Mouse (Mus musculus): Measurements from ENCODE around the gene Clca3a1.

GRCm38 (mm10) chr3:144697942-144698341, 62.8 kb downstream of the Clca3a1 start:
- TF ChIP-seq CTCF (IDR thresholded peaks at IDR 0.05; ENCODE audit: low read depth, low read length): no peak
- no peak for TF ChIP-seq POLR2A (IDR thresholded peaks at IDR 0.05; ENCODE audit: extremely low read depth, insufficient read depth, low read length)
